Mouse (Mus musculus): ENCODE measurements at regions not wholly inside any gene's neighbourhood (a gene's known extent, or its start where the extent isn't known, plus 50 kb on each side); places are given as distances from the start of the nearest gene placed in this dataset.

DNA sequence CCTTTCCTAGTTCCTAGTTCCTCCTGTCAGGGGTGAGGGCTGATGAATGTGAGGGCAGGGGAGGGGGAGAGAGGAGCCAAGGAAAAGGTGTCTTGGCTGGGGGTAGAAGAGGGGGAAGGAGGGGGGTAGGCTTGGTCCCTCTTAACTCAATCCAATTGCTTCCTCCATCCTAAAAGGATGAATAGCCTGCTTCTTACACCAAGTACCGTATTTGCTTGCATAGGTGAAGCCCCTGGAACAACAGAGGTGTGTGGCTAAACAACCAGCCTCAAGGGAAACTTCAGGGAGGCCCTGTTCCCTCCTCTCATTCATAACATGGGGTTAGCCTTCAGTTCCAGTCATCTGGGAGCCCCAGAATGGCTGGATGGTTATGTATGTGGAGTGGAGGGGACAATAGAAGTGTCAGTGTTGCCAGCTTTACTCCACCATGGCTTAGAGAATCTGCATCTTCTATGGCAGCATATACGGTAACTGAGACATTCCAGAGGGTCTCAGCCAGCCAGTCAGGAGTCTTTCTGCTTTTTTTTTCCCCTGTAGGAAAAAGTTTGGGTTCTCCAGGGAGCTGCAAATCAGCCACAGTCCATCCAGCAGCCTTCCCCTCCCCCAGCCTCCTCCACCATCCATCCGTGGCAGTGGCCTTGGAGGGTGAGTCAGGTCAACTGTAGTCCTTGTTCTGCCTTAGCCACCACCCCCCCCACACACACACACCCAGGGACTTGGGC, 100.2 kb upstream of the Ccnd2 start:
- DNase-seq (ENCODE audit: low spot score in 2 of 2): no peak

DNA sequence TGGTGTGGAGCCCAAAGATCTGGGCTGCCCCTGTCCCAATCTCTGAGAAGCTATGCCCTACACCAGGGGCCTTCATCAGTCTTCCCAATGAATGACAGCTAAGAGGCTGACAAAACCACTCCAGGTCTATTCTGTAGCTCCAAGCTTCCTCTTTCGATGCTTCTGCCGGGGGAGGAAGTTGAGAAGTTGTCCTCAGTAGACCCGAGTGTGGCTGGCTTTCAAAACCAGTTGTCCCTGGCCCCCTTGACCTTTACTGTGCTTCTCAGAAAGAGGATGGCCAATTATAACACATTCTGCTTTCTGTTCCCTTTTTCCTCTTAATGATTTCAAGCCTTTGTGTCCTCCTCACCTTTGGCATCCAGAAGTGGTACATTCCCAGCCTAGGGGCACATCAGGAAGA, 101.9 kb upstream of the Ccnd2 start:
- DNase-seq (ENCODE audit: low spot score in 2 of 2): no peak

DNA sequence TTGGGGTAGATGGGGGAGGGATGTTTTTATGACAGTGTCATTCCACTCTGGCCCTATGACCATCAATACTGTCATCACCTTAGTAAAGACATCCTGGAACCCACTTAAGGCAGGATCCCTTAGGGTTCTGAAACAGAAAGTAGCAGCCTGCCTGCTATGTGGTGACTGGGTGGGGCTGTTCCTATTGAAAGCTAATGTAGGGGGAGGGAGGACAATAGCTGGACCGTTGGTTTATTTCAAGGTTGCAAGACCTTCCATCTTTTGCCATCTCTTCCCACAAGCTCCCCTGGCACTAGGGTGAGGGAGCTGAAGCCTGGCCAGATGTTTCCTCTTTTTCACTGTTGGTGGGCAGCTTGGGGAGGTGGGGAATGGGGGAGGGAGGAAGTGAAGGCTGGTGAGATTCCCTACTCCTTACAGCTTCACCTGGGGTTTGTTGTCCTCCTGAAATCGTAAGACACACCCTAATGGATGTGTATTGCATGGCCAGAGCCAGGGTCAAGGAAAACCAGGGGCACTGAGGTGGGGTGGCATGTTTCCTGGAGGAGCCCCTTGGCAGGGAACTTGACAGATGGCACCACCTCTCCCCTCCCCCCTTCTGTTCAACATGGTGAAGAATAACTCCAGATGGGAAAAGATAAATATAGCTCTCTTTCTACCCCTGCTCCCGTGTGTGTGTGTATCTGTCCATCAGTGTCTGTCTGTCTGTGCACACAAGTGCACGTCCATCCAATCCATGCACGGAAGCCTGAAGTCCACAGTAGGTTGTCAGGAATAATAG, 112.1 kb upstream of the Ccnd2 start:
- DNase-seq (ENCODE audit: low spot score in 2 of 2): no peak

DNA sequence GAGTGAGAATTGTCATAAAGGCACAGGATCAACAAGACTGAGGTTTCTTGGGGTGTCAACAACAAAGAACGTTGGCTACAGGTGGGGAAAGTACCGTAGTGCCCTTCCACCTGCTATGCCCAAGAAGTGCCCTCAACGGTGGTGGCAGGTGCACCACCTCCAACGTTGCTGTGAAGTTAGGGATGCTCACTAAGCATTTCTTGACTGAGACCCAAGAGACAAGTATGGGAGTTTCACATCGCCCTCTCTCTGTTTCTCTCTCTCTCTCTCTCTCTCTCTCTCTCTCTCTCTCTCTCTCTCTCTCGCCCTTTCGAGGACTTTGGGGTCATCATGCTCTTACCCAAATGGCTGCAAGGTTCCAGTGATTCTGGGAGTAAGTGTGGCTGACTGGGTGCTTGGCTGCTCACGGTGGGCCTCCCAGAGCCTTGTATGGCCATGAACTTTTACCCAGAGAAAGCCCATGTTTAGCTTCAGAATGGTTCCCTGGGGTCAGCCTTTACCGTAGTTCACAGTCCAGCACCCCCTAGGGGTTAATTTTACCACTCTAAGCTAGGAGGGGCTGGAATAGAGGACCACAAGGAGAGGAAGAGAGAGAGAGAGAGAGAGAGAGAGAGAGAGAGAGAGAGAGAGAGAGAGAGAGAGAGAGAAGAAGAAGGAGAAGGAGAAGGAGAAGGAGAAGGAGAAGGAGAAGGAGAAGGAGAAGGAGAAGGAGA, 113.2 kb upstream of the Ccnd2 start:
- DNase-seq (ENCODE audit: low spot score in 2 of 2): no peak

DNA sequence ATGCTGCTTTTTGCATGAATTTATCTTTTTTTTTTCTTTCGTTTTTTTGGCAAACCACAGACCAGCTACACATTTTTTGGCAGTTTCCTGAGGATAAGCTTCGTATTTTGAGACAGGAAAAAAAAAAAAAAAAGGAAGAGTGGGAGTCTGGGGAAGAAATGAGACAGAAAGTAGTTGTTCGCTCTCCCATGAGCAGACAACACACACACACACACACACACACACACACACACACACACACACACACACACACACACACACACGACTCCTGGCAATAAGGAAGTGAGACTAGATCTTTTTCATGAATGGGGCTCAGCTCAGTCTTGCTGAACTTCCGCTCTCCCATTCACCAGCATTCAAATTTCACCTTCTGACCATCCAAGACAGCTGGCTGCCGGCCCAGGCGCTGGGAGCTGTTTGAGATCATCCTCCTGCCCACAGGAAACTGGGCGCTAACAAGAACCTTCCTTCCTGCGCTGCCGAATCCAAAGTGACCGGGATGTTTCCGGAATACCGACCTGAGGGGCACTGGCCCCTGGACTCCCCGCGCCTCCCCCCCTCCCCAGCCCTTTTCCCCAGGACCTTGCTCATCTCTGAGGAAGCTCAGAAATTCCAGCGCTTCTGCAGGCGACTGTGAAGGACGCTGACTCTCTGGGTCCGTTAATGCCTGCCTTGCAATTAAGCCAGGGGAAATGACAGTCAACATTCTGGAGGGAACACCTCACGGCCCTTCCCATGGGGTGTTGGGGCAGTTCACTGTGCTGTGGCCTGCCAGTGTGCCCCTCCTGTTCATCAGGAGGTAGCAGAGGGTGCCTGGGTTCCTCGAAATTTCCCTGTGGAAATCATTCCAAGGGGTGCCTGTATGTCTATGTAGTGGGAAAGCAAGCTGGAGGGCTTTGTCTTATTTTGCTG, 114.2 kb upstream of the Ccnd2 start:
- peak; percentile 33 to 50 for DNase-seq (ENCODE audit: low spot score in 2 of 2)

DNA sequence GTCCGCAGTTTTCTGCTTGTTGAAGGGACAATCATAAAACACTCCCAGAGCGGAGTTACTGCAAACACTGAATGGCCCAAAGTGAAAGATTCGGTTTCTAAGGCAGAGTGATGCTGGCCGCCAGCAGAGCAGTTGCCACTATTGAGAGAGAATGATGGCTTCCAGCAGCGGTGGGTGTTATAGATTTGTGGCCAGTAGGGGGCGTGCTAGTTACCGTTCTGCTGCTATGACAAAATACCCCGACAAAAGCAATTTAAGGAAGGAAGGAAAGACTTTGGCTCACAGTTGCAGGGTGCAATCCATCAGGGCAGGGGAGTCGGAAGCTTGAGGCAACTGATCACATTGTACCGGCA, 114.8 kb upstream of the Ccnd2 start:
- DNase-seq (ENCODE audit: low spot score in 2 of 2): no peak

DNA sequence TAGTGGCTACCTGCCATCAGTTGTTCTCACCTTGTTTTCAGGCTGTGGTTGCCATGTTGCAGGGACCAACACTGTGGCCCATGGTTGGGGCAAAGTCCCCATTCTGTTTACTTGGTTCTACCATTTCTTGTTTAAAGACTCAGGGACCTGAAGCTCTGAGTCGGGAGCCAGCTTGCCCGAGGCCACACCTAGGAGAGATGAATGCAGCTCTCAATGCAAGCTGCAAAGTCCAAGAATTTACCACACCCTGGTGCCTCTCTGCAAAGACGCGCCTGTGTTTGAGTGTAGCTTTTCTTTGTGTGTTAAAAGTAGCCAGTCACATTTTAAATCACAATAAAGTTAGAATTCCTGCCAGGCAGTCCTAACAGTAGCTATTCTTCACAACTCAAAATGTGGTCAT, 117.0 kb upstream of the Ccnd2 start:
- DNase-seq (ENCODE audit: low spot score in 2 of 2): no peak

DNA sequence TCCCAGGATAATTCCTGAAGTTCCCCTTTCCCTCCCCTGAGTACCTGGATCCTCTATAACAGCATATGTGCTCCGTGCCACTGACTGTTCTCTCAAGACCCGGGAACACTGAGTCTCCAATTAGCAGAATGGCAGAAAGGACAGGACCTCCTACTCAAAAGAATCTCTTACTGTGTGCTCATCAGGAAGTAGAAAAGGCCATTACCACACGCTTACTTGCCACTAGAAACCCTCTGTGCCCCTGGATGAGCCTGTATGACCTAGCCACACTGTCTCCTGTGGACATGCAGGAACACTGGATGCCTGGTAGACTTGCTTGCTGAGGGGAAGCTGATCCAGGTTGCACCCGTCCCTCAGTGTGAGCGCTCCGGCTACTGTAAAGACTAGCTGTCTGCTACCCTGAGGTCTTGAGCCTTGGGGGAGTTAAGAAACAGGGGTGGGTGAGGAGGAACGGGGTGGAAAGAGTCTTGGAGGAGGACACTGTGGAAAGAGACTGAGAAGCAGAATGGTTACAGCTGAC, 117.6 kb upstream of the Ccnd2 start:
- DNase-seq (ENCODE audit: low spot score in 2 of 2): no peak

DNA sequence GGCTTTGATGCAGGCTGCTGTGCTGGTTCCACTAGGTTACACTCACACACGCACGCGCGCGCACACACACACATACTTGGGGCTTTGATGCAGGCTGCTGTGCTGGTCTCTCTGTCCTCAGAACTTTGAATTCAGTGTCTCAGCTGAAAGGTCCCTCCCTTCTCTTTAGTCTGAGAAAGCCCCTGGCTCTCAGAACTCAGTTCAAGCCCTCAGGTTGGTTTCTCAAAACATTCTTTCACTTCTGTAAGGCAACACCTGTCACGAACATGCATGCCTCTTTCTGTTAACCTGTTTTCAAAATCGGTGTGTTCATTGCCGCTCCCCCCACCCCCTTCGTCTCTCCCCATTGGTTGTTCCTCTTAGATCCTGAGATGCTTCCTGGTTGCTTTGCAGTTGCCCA, 118.8 kb upstream of the Ccnd2 start:
- DNase-seq (ENCODE audit: low spot score in 2 of 2): no peak

DNA sequence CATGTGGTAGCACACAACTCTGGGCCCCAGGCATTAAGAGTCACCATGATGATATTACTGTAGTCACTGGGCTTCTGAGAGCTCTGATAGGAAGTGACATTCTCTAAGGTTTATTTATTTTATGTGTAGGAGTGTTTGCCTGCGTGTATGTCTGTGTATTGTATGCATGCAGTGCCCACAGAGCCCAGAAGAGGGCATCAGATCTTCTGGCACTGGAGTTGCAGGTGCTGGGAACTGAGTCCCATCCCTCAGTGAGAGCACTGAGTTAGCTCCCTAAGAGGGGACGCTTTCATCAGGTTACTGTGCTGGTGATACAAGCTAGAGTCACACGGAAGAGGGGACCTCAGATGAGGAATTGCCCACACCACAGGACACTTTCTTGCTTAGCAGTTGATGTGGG, 119.4 kb upstream of the Ccnd2 start:
- DNase-seq (ENCODE audit: low spot score in 2 of 2): no peak

DNA sequence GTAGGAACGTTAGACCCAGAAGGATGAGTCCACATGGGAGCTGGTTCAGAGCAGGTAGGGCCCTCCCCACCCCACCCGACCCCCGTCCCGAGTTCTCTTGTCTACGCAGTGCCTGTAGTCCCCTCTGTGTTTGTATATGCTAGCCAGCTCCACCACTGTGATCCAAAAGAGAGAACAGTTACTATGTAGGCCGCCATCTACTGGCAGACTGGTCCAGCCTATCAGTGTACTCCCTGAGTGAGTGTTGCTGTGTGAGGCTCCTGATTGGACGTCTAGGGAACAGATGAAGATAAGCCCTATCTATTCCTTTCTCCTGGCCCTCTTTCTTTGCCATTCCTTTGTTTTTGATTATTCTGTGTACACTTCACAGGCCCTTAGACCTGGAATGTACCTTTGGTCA, 120.6 kb upstream of the Ccnd2 start:
- DNase-seq (ENCODE audit: low spot score in 2 of 2): no peak

DNA sequence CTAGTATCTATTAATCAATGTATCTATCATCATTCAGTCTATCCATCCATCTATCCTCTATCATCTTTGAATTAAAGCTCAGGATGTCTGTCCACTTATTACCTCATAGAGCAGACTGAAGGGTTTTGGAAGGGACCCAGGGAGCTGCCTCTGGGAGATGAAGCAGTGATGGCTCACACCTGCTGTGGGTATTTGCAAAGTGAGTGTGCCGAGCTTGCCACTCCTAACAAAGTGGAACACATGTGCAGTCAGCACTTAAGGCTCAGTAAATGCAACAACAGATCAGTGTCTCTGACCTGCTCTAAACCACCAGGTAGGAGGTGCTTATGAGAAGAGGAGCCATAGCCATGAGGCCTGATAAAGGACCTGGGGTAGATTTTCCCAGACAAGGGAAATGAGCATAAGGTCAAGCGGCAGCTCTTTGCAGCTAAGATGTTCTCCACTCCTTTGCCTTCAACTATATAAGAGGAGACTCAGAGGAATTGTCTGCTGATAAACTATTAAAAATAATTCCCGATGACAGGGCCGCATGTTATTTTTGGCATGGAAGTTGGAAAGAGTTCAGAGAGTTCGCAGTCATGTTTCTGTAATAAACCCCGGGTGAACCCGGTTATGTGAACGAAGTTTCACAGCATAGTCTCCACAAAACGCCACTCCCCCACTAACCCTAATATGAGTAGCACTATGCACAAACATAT, 122.9 kb upstream of the Ccnd2 start:
- DNase-seq (ENCODE audit: low spot score in 2 of 2): no peak

DNA sequence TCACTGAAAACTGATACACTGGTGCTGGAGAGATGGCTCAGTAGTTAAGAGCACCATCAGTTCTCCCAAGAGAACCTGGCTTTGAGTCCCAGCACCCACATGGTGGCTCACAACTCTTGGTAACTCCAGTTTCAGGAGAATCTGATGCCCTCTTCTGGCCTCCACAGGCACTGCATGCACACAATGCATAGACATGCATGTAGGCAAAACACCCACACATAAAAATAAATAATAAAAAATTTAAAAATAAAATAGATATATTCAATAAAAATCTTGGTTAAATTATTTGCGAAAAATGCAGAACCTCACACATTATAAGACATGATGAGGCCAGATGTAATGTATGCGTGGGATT, 123.4 kb upstream of the Ccnd2 start:
- DNase-seq (ENCODE audit: low spot score in 2 of 2): no peak

DNA sequence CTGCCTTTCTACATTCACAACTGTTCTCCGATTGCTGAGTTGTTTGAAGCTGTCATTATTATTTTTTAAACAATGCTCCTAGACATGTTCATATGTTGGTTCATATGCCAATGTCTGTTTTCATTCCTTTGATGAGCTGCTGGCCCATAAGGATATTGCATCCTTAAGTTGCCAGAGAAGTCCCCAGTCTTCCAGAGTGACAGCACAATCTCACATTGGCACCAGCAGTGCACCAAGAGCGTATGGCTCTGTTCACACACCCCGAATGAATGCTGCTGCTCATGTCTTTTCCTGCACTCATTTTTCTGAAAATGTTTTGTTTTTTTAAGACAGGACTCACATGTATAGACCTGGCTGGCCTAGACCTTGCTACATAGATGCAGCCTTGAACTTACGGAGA, 124.4 kb upstream of the Ccnd2 start:
- DNase-seq (ENCODE audit: low spot score in 2 of 2): no peak

DNA sequence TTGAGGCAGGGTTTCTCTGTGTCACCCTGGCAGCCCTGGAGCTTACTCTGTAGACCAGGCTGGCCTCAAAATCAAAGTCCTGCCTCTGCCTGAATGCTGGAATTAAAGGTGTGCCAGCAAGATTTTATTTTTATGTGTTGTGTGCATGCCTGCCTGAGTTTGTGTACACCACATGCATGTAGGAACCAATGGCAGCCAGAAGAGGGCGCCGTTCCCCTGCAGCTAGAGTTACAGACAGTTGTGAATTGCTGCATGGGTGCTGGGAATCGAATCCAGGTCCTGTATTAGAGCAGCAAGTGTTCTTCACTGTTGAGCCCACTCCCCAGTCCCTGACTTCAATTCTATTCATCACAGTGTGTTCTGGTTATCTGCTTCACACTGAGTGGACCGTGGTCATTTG, 126.4 kb upstream of the Ccnd2 start:
- no peak for DNase-seq (ENCODE audit: low spot score in 2 of 2)

DNA sequence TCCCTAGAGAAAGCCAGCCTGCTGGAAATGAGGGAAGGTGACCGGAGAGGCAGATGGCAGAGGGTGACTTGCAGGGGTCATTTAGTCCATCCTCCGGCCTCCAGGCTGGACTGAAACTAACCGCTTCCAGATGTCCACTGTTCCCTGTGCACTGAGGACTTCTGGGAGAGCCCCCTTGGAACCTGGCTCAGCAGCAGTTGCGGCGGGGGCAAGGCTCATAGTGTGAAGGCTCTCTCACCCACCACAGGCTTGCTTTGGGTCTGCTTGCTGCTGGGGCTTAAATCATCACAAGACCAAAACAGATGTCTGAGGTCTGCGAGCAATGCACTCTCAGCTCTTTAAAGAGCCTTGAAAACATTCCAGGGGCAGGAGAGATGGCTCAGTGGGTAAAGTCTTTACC, 132.2 kb upstream of the Ccnd2 start:
- DNase-seq (ENCODE audit: low spot score in 2 of 2): no peak

DNA sequence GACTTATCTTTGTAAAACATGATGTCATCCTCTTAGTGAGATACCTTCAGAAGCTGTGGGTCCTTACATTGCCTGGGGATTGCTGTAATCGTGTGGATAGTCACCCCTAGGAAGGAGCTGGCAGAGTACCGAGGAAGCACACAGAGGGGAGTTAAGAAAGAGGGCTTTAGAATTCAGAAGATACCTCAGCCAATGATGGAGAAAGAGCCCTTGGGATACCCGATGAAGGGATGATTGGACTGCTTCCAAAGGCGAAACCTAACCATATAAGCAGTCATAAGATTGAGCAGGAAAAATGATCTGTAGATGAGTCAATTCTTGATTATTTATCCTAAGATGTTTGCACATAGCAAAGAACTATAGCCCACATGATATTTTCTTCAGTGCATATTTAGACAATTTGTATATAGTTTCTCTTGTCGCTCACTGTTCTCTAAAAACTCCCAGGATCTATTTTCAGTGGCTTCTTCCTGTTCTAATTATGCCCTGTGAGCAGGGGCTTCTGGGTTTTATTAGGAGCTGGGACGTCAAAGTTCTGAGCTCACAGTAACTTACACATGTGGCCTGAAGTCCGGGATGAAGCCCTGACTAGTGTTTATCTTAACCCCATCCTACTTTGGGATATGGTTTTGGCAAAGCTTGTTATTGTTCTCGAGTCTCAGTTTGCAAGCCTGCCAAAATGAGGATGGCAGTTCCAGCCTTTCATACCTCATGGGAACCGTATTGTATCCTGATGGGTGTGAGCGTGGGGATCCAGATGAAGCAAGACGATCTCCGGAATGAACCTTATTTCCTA, 134.9 kb upstream of the Ccnd2 start:
- no peak for DNase-seq (ENCODE audit: low spot score in 2 of 2)

DNA sequence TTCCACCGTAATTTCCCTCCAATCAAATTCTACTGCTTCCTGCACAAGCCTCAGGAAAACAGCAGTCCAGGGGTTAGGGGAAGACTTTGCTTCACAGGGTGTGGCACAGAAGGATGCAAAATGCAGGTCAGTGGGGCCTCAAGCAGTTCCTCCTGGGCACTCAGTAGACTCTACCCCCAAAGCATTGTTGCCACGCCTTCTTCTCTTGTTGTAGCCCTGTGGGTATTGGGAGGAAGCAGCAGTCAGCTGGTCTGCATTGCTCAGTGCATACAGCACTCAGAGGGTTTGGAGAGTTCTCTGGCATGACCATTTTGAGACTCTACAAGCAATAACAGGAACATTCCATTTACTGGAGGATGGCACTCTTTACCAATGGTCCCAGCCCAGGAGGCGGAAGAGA, 137.0 kb upstream of the Ccnd2 start:
- DNase-seq (ENCODE audit: low spot score in 2 of 2): no peak

DNA sequence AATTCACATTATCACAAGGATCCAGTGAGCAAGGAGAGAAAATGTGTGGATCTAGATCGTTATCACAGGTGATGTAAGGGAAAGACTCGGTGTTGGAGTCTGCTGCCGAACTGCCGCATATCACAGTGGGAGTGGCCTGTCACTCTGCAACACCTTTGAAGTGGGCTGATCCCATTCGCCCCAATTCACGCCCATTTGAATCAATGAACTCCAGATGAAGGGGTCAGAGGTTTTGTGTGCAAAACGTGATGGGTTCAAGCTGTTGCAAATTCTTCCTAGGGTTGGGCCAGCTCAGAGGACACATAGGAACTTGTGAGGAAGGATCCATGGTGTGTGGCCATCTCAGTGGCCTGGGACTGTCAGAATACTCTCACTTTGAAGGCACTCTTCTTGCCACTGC, 139.9 kb upstream of the Ccnd2 start:
- no peak for DNase-seq (ENCODE audit: low spot score in 2 of 2)

DNA sequence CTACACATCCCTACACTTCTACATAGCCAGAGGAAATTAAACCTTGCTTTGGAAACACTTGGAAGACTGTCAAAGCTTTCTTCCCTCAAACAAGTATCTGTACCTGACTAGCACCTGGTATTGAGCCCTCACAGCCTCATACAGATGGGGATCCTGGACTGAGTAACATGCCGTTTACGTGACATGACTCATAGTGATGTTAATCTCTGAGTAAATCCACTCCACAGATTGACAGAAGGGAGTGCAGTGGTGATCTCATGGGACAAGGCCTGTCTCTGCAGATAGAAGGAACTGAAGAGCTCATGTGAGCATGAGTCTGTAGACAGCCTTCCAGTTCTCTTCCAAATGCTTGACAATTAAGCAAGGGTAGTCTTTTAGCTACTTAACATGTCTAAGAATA, 141.8 kb upstream of the Ccnd2 start:
- DNase-seq (ENCODE audit: low spot score in 2 of 2): no peak
